Mouse (Mus musculus): ENCODE measurements around the gene Enoph1. TPM values are rescaled to one million over a fixed set of nuclear protein-coding genes. Genes with fewer than 3 reads are reported as not detected.
A peak's percentile ranks its signal among the peaks of the same experiment; 100 is the strongest.

Gene Enoph1
- total RNA-seq, 2 experiments from 2014 or later, result 28.4 to 35.4 TPM

GRCm38 (mm10) chr5:100038714-100039601 is 827 bp upstream of the Enoph1 start:
- DNase-seq (ENCODE audit: low spot score in 2 of 2), result peak; percentile 100

- peak in 1 of 2 experiments; percentile 47 for DNase-seq (ENCODE audit: low spot score in 2 of 2)
These were observed 548 bp downstream of the Enoph1 start for GRCm38 (mm10) chr5:100040281-100040784.

DNA sequence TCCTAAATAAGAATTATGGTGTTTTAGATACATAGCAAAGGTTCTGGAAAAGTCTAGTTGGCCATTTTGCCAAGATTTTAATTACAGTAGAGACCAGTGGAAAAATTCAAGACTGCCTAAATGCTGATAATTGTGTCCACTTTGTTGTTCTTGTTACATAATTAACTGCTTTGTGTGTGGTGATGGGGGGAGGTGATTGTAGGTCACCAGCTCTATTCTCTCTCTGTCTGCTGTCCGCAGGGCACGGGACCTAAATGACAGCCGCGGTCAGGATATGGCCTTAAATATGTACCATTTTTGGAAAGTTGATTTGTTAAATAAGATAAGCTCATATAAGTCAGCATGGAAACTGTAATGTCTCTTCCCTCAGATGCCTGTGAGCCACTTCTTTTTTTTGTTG is 1.5 kb downstream of the Enoph1 start:
- DNase-seq (ENCODE audit: low spot score in 2 of 2), result no peak

- DNase-seq (ENCODE audit: low spot score in 2 of 2), result no peak
These were observed 2.7 kb downstream of the Enoph1 start for GRCm38 (mm10) chr5:100042467-100042866.

DNA sequence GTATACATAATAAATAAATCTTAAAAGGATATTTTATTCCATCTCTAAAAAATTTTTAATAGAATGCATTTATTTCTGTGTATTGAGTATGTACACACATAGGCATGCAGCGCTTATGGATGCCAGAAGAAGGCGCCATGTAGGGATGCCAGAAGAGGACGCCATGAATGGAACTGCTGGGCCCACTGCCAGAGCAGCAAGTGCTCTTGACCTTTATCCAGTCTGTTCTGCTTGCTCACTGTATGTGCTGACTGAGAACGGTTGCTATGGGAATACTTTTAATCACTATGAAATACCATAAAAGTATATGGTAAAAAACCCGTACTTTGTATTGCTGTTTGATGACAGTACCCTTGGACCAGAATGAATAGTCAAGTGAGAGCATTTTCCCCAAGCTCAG is 3.6 kb downstream of the Enoph1 start:
- peak; percentile 62 to 66 for DNase-seq (ENCODE audit: low spot score in 2 of 2)

- no peak for DNase-seq (ENCODE audit: low spot score in 2 of 2)
These were observed 4.2 kb downstream of the Enoph1 start for GRCm38 (mm10) chr5:100044030-100044429.

DNA sequence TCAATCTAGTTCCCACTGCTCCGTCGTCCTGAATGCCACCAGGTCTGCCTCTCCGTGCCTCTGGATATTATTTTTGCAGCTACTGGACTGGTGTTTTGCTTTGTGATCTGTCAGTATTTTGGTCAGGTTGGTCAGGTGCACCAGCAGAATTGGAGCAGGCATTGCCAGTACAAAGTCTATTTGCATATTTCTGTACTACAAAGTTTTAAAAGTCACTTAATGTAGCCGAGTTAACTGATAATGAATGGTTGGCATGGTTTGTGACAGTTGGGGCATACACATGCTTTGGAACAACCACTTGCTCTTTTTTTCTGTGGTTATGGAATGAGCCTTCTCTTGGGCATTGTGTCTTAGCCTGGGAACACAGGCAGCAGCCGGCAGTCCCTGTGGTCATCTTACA is 4.8 kb downstream of the Enoph1 start:
- DNase-seq (ENCODE audit: low spot score in 2 of 2), result no peak

GRCm38 (mm10) chr5:100046096-100046495 is 6.3 kb downstream of the Enoph1 start:
- no peak for DNase-seq (ENCODE audit: low spot score in 2 of 2)

- DNase-seq (ENCODE audit: low spot score in 2 of 2), result no peak
These were observed 7.4 kb downstream of the Enoph1 start for GRCm38 (mm10) chr5:100047143-100047640.

DNA sequence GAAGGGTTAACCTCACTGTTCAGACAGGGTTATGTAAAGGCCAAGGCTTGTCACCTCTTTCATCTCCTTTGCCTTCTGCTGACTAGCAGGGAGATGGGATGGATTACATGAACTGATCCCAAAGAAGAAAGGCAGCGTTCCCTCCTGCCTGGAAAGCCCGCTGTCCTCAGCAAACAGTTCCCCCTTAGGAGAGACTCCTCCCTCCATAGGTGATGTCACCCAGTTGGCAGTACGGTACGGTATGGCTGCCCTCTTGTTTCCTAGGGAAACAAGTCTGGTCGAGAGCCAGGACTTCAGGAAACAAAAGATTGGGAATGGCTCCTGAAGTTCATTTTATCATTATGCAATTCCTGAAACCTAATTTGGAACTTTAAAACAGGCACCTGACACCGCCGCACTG is 8.1 kb downstream of the Enoph1 start:
- no peak for DNase-seq (ENCODE audit: low spot score in 2 of 2)

DNA sequence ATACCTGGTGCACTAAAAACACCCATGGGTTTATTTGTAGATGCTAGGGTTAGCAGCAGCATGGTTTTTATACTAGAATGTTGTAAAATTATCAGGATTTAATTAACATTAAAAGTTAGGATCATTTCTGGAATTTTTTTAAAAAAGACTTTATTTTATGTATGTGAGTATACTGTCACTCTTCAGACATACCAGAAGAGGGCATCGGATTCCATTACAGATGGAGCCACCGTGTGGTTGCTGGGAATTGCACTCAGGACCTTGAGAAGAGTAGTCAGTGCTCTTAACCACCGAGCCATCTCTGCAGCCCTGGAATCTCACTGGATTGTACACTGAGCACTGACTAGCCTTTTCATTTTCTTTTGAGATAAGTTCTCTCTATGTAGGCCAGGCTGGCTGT is 10.1 kb downstream of the Enoph1 start:
- no peak for DNase-seq (ENCODE audit: low spot score in 2 of 2)

DNA sequence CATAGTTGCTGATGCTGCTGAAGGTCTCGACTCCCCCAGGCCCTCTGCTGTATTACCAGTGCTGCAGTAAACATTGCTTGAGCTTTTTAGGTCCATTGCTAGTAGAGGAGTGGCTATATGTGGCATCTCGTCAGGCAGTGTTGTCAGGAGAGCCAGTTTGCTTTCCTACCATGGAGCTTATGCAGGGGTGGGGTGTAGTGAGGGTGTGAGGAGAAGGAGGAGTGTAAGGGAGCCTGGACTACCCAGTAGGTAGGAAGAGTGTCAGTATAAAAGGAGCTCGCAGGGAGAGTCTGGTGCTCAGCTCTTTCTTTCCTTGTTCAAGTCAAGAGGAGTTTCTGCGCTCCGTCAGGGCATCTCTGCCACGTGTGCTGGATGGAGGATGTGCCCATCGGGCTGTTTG is 12.9 kb downstream of the Enoph1 start:
- DNase-seq (ENCODE audit: low spot score in 2 of 2), result no peak

DNA sequence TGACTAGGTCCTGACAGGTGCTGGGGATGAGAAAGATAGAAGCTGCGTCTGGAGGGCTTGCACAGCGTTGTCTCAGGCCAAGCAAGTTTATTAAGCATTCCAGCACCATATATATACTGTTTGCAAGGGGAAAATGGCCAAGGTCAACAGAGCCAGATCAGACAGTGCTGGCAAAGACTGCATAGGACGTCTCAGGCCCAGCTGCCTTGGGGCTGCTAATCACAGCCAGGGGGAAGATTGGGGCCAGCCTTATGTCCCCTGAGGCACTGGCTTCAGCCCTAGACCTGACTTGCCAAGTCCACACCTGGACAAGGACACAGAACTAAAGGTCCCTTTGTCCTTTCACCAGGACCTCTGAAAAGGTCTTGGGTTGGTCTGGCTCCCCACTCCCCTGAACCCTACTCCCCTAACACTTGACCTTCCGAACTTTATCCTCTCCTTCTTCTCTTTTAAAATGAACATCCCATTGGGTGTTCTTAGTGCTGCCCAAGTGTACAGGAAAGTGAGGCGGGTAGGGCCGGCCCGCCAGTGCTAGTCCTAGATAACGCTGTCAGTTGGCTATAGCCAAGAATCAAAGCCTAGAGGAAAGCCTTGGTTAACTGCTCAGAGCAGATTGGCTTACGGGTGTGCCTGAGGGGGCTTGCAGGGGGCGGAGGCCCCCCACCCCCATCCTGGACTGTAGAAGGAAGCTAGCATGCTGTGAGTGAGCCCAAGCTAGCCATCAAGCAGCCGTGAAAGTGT is 15.2 kb downstream of the Enoph1 start:
- no peak for DNase-seq (ENCODE audit: low spot score in 2 of 2)

- DNase-seq (ENCODE audit: low spot score in 2 of 2), result no peak
These were observed 16.1 kb downstream of the Enoph1 start for GRCm38 (mm10) chr5:100055866-100056369.

- no peak for DNase-seq (ENCODE audit: low spot score in 2 of 2)
These were observed 17.9 kb downstream of the Enoph1 start for GRCm38 (mm10) chr5:100057461-100058209.

GRCm38 (mm10) chr5:100058729-100059128 is 18.9 kb downstream of the Enoph1 start:
- no peak for DNase-seq (ENCODE audit: low spot score in 2 of 2)

DNA sequence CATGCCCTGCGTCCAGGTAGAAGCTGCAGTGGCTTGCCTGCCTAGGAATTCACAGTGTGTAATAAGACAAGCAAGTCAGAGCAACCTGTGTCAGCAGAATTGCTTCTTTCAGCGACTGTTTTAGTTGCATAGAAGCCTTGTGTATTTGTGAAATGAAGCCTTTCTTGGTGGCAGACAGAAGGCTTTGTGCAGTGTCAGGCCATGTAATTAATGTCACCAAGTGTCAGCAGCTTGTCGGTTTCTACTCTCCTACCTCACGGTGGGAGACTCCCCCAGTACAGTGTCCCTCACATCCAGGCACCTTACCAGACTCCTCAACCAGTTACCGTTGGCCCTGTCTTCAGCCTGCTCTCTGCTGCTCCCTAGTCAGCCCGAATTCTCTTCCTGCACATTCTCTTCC is 19.5 kb downstream of the Enoph1 start:
- DNase-seq (ENCODE audit: low spot score in 2 of 2), result no peak

DNA sequence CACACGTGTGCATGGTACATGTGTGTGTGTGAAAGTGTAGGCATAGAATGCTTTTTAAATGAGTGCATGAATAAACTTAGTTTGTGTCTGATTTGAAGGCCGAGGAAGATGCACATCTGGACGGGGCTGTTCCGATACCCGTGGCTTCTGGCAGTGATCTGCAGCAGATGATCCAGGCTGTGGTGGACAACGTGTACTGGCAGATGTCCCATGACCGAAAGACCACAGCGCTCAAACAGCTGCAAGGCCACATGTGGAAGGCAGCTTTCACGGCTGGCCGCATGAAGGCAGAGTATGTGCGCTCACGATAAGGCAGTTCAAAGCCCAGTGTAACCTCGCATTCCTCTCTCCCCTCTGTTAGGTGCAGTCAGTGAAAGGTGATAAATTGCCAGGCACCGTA is 21.1 kb downstream of the Enoph1 start:
- DNase-seq (ENCODE audit: low spot score in 2 of 2), result no peak

GRCm38 (mm10) chr5:100067579-100067978 is 27.8 kb downstream of the Enoph1 start:
- no peak for DNase-seq (ENCODE audit: low spot score in 2 of 2)

DNA sequence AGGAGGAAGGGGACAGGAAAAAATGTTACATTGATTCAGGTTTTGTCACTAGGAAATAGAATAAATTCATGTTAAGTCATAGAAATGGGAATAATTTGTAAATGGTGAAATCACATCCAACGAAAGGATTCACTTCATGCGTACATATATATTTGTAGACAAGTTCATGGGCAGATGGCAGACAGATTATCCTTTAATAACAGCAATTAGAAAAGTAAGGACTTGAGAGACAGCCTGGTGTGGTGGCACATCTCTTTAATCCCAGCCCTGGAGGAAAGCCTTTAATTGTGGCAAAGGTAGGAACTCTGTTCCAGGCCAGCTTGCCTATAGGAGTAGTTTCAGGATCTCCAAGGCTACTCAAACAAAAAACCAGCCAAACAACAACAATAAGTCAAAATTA is 29.7 kb downstream of the Enoph1 start:
- no peak for DNase-seq (ENCODE audit: low spot score in 2 of 2)

DNA sequence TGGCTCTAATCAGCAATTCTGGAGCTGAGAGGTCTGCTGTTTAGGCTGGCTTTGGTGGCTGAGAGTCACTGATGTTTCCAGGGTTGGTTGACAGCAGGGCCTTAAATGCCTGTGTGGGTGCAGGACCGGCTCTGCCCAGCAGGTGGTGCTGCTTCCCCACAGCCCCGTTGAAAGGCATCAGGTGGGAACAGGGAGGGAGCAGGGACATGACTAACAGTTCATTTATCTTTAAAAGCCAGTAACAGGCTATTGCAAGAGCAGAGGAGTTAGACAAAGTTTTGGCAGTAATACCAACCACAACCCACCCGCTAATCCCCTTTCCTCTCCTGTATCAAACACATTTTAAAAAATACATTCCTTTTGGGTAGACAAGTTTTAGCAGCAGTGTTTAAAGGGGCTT is 30.5 kb downstream of the Enoph1 start:
- peak; percentile 91 to 92 for DNase-seq (ENCODE audit: low spot score in 2 of 2)
